Mouse (Mus musculus) hindbrain, embryonic 11.5 days (tissue): ENCODE measurements around the gene BC024978. TPM values are rescaled to one million over a fixed set of nuclear protein-coding genes. Genes with fewer than 3 reads are reported as not detected.

Experiments
- microRNA counts: library from miRNA; unstranded; fragments of <30 nt; microRNA quantifications from one replicate; lab custom pipeline; 2015
- polyA plus RNA-seq: library from polyadenylated mRNA; unstranded; fragments of >200 nt; fragmentation: Nextera tagmentation; extraction: Ambion mirVana; gene quantifications from 2 replicates; pipeline ENCODE4 v1.2.1, GENCODE M21; 2014

The BC024978 gene
- polyA plus RNA-seq, 1 experiment from 2014 or later, result 4.1 TPM

MicroRNAs encoded within 50 kb of the gene (microRNA counts, 519-probe panel; counts per million panel counts)
- microRNA mmu-miR-1191 (lab: Ali Mortazavi, UCI), result not detected

Other genes starting within 250 kb of the BC024978 start
- gene Cyp2a12, start 166.7 kb upstream of the BC024978 start, polyA plus RNA-seq, result not detected in 2 replicates
- gene Cyp2f2, start 75.9 kb upstream of the BC024978 start, polyA plus RNA-seq, result not detected in 2 replicates
- gene Cyp2t4, start 42.1 kb upstream of the BC024978 start, polyA plus RNA-seq, result 0.11 TPM in 1 of 2 replicates, not detected in the other
- gene Egln2, start 29.0 kb upstream of the BC024978 start, polyA plus RNA-seq, result 37.2 and 43.2 TPM in 2 replicates
- gene Rab4b, start 16.9 kb upstream of the BC024978 start, polyA plus RNA-seq, result 68.9 and 75.4 TPM in 2 replicates
- 0.39 TPM in 1 of 2 replicates, not detected in the other for gene Gm21983, start 14.7 kb upstream of the BC024978 start, polyA plus RNA-seq
- 3.4 and 3.7 TPM in 2 replicates for gene Mia, start 14.6 kb upstream of the BC024978 start, polyA plus RNA-seq
- 333 and 349 TPM in 2 replicates for gene Snrpa, start 490 bp downstream of the BC024978 start, polyA plus RNA-seq
- gene Itpkc, start 32.9 kb downstream of the BC024978 start, polyA plus RNA-seq, result 5.0 and 6.7 TPM in 2 replicates
- gene Coq8b, start 37.2 kb downstream of the BC024978 start, polyA plus RNA-seq, result 13.9 and 18.4 TPM in 2 replicates
- 19.8 and 22.7 TPM in 2 replicates for gene Numbl, start 62.7 kb downstream of the BC024978 start, polyA plus RNA-seq
- 2.4 and 3.9 TPM in 2 replicates for gene Ltbp4, start 141.9 kb downstream of the BC024978 start, polyA plus RNA-seq
- 51.5 and 56.7 TPM in 2 replicates for gene Shkbp1, start 160.2 kb downstream of the BC024978 start, polyA plus RNA-seq
- gene Gm20479, start 161.6 kb downstream of the BC024978 start, polyA plus RNA-seq, result 0.33 and 0.57 TPM in 2 replicates